Mouse (Mus musculus) heart, adult 2 months (tissue): ENCODE results near the gene Abcc5. TPM values are rescaled to one million over a fixed set of nuclear protein-coding genes. Genes with fewer than 3 reads are reported as not detected.
A peak's percentile ranks its signal among the peaks of the same experiment; 100 is the strongest.

Source experiments
- DNase-seq, 2 experiments: peaks; one replicate each; pipeline ENCODE4 v3.0.0; 2021
- H3K27ac ChIP-seq: fragments of 200-600 bp; 2 replicates; pipeline ENCODE4 v1.8.1; 2022
- H3K27me3 ChIP-seq: fragments of 200-500 bp; 2 replicates; pipeline ENCODE4 v1.6.1; 2012; ENCODE audit warnings: mild to moderate bottlenecking, low read length, inconsistent platforms, mixed read lengths; ENCODE audit not compliant: control insufficient read depth, insufficient read depth
- H3K36me3 ChIP-seq: fragments of 200-500 bp; 2 replicates; pipeline ENCODE4 v1.6.1; 2012; ENCODE audit warnings: low read length, inconsistent platforms; ENCODE audit not compliant: control insufficient read depth, insufficient read depth
- H3K4me1 ChIP-seq: fragments of 200-500 bp; 2 replicates; pipeline ENCODE4 v1.6.1; 2011; ENCODE audit warnings: low read length; ENCODE audit not compliant: control insufficient read depth, insufficient read depth
- H3K4me3 ChIP-seq: fragments of 200-600 bp; 2 replicates; pipeline ENCODE4 v1.8.1; 2022
- H3K79me2 ChIP-seq: fragments of 200-500 bp; replicated peaks from 2 replicates; pipeline ENCODE4 v1.6.1; 2012; ENCODE audit warnings: mild to moderate bottlenecking, inconsistent platforms, low read length, moderate library complexity, mixed read lengths; ENCODE audit not compliant: control insufficient read depth, insufficient read depth
- H3K9ac ChIP-seq: fragments of 200-500 bp; 2 replicates; pipeline ENCODE4 v1.6.1; 2012; ENCODE audit warnings: low read depth, mild to moderate bottlenecking, control low read depth, inconsistent platforms, low read length, mixed read lengths
- CTCF ChIP-seq: fragments of 200-600 bp; IDR thresholded peaks from 2 replicates; pipeline ENCODE4 v1.8.1; 2022; ENCODE audit warnings: antibody characterized with exemption, mild to moderate bottlenecking, moderate library complexity
- EP300 ChIP-seq: fragments of 200-500 bp; IDR thresholded peaks from 2 replicates; pipeline ENCODE4 v1.6.1; 2011; ENCODE audit warnings: low read depth, low read length, control low read depth; ENCODE audit not compliant: insufficient read depth
- POLR2A ChIP-seq: fragments of 200-500 bp; IDR thresholded peaks from 2 replicates; pipeline ENCODE4 v1.6.1; 2011; ENCODE audit warnings: mild to moderate bottlenecking, low read depth, low read length, control low read depth; ENCODE audit not compliant: insufficient read depth
- WGBS: fragments of 180-500 bp; shearing (Covaris S2); methylation state at CpG from one replicate; pipeline ENCODE4 v1.1.7; 2018; 5-methylcytosine and 5-hydroxymethylcytosine counted together
- intact Hi-C: fragments of 180-260 bp; cut with DNase I; formaldehyde crosslinking; loops from one replicate; pipeline ENCODE4 v1.15.1; 2025
- polyA plus RNA-seq: library from polyadenylated mRNA; depleted of rRNA; stranded (reverse); fragments of >200 nt; gene quantifications from 2 replicates; pipeline ENCODE4 v1.2.3, GENCODE M21; 2012
- total RNA-seq, 2 experiments: library from RNA; stranded (reverse); gene quantifications; 2 replicates each; pipeline ENCODE4 v1.2.3; 2021

Abcc5 gene
- total and polyA plus RNA-seq, 3 experiments, result 22.6 to 61.4 (median 25.6) TPM

DNA sequence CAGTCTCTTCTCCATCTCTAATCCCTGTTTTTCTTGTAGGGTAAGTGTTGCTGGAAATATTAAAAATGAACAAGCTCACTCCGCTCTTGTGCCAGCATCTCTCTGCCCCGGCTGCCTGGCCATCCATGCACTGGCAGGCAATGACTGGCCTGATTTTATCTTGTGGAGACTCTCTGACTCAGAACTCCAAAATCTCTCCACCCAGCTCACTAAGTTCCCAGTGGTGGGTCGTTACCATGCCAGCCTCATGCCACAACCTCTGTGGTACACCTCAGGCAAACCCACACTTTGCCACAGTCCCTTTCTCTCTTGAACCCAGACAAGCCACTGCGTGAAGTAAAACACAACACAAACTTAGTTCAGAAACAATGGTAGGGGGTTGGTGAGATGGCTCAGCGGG is 3.1 kb upstream of the Abcc5 start:
- no peak overlapping the region for H3K4me3 ChIP-seq
- peaks cover 1% of the 10 kb centered on the region; the same call in 1 of the 2 replicates for H3K4me1 ChIP-seq
- H3K27ac ChIP-seq, result no peak overlapping the region
- 85% methylated on average over 5 of the region's 5 CpGs for WGBS
- H3K9ac ChIP-seq, result no peak overlapping the region
- H3K79me2 ChIP-seq, result no peaks in the 10 kb centered on the region
- TF ChIP-seq EP300 (no peak), CTCF (no peak), POLR2A (no peak)
- intact Hi-C loops, result loop anchor here (5.0 to 10.0 kb wide), 4 partner anchors 68 to 315 kb away; partner anchors contain the start of genes Ap2m1, Eif2b5 and Parl
- no peaks in the 10 kb centered on the region for H3K27me3 ChIP-seq
- peaks cover 4% of the 10 kb centered on the region; the same call in 1 of the 2 replicates for H3K36me3 ChIP-seq
- no peak for DNase-seq

DNA sequence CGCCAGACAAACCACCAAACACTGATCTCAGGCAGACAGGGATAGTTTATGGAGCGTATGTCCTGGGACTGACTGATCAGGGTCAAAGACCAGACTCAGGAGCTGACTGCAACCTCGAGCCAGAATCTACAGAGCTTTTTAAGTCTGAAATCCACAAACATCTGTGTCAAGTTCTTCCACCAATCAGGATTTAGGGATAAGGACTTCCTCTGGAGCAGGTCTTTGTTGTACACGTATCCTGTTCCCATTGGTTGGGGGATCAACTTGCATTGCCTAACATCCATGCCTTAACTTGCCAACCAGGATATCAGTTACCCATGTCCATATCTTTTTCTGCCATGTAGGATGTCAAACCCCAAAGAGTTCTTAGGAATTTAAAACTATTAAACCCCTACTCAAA is 1.4 kb upstream of the Abcc5 start:
- Histone ChIP-seq H3K27ac (no peak overlapping the region), H3K79me2 (peaks cover 2% of the 10 kb centered on the region; the same call in 1 of the 2 replicates), H3K27me3 (no peaks in the 10 kb centered on the region), H3K4me1 (peaks cover 3% of the 10 kb centered on the region; the same call in 1 of the 2 replicates), H3K36me3 (peaks cover 7% of the 10 kb centered on the region), H3K9ac (no peak overlapping the region), H3K4me3 (no peak overlapping the region)
- DNase-seq, result no peak
- TF ChIP-seq CTCF (no peak), EP300 (no peak), POLR2A (no peak)
- 73% methylated on average over 4 of the region's 4 CpGs for WGBS
- intact Hi-C loops, result loop anchor here (5.0 to 10.0 kb wide), 4 partner anchors 70 to 313 kb away; partner anchors contain the start of genes Ap2m1, Eif2b5 and Parl

DNA sequence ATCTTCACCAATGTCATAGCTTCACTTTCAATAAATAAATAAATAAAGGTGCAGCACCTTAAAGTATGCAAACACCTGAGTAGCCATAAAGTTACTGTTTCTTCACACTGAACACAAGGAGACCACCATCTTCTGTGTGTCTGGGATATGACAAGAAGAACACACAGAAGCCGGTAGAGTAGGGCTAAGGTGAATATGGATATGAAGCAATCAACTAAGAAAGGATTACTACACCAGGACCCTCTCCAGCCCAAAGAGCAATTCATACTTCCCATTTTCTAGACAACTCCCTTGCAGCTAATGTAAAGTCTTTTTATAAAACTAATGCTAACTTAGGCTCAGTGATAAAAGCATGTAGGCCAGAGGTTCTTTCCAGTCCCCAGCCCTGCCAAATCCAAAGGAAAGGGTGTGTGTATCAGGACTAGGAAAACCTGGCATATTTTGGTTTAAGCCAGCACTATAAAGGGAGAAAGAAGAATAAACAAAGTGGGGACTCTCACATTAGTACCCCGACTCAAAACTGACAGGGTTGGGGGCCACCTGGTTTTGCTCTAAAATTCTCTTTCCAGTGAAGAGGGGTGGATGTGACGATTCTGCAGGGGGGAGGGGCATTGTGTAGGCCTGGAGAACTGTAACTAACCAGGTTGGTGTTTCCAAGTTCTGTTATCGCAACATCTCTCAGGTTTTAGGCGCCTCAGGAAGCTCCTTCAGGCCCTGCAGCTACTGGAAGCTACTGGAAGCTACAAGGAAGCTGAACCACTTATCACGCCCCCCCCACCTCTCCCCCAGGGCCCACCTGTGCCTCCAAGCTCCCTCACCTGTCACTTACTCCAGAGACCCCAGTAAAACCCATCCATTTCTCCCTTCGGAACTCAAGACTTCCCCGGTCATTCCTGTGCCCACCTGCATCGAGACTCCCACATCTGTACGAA is 1.2 kb downstream of the Abcc5 start:
- Histone ChIP-seq H3K9ac (peak overlapping the region; percentile 75), H3K4me1 (peaks cover 3% of the 10 kb centered on the region; the same call in 1 of the 2 replicates), H3K27me3 (no peaks in the 10 kb centered on the region), H3K4me3 (peak overlapping the region; percentile 59), H3K36me3 (peaks cover 9% of the 10 kb centered on the region), H3K27ac (peak overlapping the region; percentile 93), H3K79me2 (peaks cover 7% of the 10 kb centered on the region)
- DNase-seq, result peak; percentile 34 to 45
- TF ChIP-seq EP300, result no peak
- TF ChIP-seq POLR2A, result no peak
- intact Hi-C loops, result loop anchor here (2.0 to 10.0 kb wide), 5 partner anchors 18 to 310 kb away; partner anchors contain the start of genes Ap2m1, Eif2b5 and Parl
- WGBS, result 28% methylated on average over 10 of the region's 10 CpGs

DNA sequence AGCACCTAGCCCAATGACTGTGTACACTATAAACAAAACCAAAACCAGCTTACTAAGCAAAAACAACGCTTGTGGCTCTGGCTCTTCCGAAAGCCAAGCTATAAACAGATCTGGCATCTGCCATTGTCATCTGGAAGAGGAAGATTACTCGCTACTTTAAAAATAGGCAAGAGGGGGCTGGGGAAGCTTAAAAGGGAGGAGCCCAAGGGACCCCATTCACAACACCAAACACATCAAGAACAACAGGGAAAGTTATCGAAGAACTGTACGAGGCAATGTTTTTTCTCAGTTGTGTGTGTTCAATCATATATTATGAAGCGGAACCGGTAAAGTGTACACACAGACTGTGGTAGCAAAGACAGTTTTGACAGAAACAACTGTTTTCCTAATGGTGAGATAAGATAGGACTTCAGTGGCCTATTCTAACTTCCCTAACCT is 1.9 kb downstream of the Abcc5 start:
- H3K4me1 ChIP-seq, result peaks cover 3% of the 10 kb centered on the region; the same call in 1 of the 2 replicates
- intact Hi-C loops, result loop anchor here (2.0 to 10.0 kb wide), 2 partner anchors 17 to 309 kb away; no protein-coding TSS in a partner anchor

DNA sequence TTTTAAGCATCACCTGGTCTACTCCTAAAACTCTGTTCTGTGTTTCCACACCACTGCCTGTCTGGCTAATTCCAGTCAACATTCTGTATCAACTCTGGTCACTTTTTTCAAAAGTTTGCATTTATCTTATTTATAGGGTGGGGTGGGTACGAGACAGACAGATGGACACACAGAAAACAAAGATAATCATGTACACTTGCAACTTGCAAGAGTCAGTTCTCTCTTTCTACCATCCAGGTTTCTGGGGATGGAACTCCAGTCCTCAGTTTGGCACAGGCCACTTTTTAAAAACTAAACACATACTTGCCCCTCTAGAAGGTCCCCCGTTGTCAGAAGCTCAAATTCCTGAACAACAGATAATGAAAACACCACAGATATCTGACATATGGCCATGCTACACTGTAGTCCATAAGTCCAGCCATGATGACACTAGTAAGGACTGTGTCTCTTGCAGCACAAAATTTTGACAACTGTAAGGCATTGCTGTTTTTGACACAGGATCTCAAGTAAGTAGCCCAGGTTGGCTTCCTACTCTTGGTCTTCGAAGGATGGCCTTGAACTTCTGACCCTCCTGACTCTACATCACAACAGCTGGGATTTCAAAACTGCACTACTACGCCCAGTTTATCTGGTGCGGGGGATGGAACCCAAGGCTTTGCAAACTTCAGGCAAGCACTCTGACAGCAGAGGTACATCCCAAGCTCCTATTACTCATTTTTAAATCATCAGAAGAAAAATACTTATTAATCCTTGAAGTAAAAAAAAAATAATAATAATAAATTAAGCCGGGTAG is 3.1 kb downstream of the Abcc5 start:
- Histone ChIP-seq H3K36me3 (peaks cover 13% of the 10 kb centered on the region), H3K4me1 (peaks cover 3% of the 10 kb centered on the region; the same call in 1 of the 2 replicates), H3K79me2 (peaks cover 9% of the 10 kb centered on the region), H3K4me3 (no peak overlapping the region), H3K27me3 (no peaks in the 10 kb centered on the region), H3K27ac (no peak overlapping the region), H3K9ac (no peak overlapping the region)
- no peak for DNase-seq
- intact Hi-C loops, result loop anchor here (10.0 kb wide), 1 partner anchor 308 kb away; no protein-coding TSS in a partner anchor
- TF ChIP-seq EP300 (no peak), POLR2A (no peak)
- 66% methylated on average over 6 of the region's 6 CpGs for WGBS

More for the DNA sequence above, 1.9 kb downstream of the Abcc5 start:
- H3K27ac ChIP-seq, result peak overlapping the region; percentile 93
- TF ChIP-seq POLR2A, result peak; percentile 34; the same call in 1 of the 2 replicates
- no peak for TF ChIP-seq CTCF
- H3K4me3 ChIP-seq, result peak overlapping the region; percentile 59
- H3K9ac ChIP-seq, result peak overlapping the region; percentile 46; the same call in 1 of the 2 replicates
- DNase-seq, result peak in 1 of 2 experiments; percentile 31
- 13% methylated on average over 7 of the region's 7 CpGs for WGBS
- H3K27me3 ChIP-seq, result no peaks in the 10 kb centered on the region
- H3K79me2 ChIP-seq, result peaks cover 9% of the 10 kb centered on the region
- peaks cover 9% of the 10 kb centered on the region for H3K36me3 ChIP-seq
